Mouse (Mus musculus): ENCODE results near the gene Ucn3.
"Not testable (repeated sequence)": the region's sequence is repeated elsewhere in the genome, so short reads cannot be mapped to it uniquely, and the experiment has no call there.

The Ucn3 gene

GRCm38 (mm10) chr13:3945249-3945648 lies at the start of gene Ucn3:
Gene Ucn3 (minus strand): TSS chr13:3945349.
- no peak for DNase-seq

GRCm38 (mm10) chr13:3992081-3992480 lies 46.9 kb upstream of the Ucn3 start:
- no peak for DNase-seq

GRCm38 (mm10) chr13:3968849-3969248 lies 23.7 kb upstream of the Ucn3 start:
- DNase-seq = no peak

DNA sequence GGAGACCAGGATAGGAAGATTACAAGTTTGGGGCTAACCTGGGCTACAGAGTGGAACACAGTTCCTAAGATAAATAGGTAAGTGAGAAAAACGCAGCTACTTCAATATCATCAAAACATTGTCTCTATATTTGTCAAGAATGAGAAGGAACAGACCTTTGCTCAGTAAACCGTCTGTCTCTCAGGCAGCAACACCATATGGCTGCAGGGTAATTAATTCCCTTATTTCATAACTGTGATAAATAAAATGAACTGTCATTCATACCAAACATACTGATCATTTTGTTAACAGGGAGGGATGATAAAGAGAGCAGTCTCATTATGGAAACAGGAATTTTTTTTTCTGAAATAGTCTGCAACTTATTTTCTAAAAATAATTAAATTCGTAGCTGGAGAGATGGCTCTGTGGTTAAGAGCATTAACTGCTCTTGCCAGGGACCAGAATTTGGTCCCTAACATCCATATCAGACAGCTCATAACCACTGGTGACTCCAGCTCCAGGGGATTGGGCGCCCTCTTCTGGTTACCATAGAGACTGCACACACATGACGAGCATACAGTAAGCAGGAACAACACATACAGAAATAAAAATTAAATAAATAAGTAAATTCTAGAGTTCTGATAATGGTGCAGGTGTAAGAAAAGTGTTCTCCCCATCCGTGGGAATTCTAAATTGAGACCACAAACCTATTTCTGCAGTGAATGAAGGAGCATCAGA lies 6.2 kb upstream of the Ucn3 start:
- no peak for DNase-seq

- no peak for DNase-seq
Measured at GRCm38 (mm10) chr13:3949477-3949876, 4.3 kb upstream of the Ucn3 start.

- no peak for DNase-seq
Measured at GRCm38 (mm10) chr13:3947267-3947666, 2.1 kb upstream of the Ucn3 start.

DNA sequence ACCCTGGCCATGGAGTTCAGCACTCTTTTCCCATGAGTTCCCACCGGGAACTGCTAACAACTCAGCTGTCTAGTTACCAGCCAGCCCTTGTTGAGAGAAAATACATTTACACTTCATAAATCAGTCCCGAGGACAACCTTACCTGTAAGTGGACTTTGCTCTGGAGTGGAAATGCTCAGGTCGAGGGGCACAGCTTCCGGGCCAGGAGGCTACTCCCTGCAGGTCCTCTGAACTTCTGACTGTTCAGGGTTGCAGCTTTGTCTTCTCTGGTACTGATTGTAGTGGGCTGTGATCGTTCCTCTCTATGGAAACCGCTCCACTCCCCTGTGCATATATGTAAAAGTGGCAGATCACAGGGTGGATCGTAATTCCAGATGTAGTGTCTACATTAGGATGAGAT lies 450 bp downstream of the Ucn3 start:
- DNase-seq = no peak

DNA sequence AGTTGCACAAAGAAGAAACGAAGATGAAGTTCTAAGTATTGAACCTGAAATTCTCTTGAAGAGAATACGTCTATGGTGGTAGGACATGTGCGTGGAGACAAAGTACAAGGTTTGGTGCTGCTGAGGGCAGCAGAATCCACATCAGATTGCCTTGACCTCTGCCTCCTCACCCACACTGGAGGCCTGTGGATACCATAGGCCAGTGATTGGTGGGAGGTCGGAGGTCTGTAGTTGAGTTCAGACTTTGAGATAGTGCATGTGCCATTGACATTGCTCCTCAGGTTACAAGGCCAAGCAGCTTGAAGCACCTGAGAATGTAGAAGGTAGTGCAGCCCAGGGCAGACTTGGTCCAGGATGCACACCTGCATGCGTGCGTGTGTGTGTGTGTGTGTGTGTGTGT lies 19.1 kb downstream of the Ucn3 start:
- DNase-seq = no peak

DNA sequence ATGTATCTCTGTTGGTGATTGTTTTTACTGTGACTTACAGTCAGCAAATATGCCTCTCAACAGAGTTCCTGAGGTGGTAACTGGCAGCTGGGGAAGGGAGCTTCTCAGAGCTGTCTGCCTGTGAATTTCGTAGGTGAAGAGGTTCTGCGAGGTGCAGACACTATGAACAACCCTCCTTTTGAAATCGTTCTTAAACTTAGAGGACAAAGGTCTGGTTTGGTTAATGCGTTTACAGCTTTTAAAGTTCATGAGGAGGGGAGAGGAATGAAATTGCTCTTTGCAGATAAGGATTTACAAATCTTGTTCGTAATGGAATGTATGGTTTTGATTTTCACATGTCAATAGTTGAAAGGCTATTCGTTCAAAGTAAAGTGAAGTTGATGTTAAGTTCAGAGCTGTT lies 19.5 kb downstream of the Ucn3 start:
- no peak for DNase-seq

GRCm38 (mm10) chr13:3924483-3924882 lies 20.7 kb downstream of the Ucn3 start:
- DNase-seq = no peak

DNA sequence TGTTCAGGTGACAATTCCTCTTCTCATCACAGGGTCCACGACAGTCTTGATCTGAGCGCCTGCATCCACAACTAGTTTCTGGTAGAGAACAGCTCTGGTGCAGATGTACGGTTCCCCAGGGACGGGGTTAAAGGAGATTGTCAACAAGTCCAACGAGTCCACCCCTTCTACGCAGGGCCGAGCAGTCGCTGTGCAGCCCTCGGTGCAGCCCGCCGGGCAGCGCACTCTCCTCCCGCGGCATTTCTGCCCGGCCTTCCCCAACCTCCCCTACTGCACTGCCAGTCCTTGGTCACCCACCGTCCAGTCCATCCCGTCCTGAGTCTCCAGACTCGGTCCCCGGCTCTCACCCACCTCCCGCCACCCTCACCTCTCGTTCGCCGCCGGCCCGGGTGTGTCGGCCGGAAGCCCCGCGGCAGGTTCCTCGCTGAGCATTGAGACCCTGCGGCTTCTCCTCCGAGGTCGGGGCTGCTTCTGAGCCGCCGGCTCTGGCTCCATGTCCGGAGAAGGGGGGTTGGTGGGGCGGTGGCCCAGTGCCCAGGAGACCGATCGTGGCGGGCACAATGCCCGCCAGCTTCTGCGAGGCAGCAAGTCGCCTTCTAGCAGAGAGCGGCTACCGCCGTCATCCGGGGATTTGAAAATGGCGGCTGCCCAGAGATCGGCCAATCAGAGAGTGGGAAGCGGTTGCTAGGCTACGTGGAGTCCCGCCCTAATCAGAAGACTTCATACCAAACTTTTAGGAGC lies 27.4 kb downstream of the Ucn3 start, which contains the start of the genes Net1 and Tubal3:
Net1 (minus strand) TSS at position 650 of the 741 bp plus-strand sequence.
Tubal3 (plus strand) TSS at position 704 of the 741 bp plus-strand sequence.
- DNase-seq = peak; percentile 93

DNA sequence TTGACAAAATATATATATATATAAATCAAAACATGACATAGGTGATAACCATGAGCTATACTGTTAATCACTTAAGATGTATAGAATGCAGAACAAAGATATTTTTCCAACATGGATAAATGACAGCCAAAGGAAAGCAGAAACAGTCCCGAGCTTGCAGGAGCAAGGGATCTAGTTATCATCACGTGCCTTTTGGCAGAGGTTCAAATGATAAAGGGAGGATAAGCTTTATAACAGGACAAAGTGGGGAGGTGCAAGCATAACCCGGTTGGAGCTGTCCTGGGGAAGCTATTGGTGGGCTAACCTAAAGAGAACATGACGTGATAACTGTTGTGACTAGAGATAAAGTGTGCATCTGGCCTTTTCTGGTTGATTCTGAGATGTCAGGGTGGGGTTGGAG lies 31.6 kb downstream of the Ucn3 start:
- DNase-seq = no peak

GRCm38 (mm10) chr13:3910356-3910755 lies 34.8 kb downstream of the Ucn3 start:
- no peak for DNase-seq

DNA sequence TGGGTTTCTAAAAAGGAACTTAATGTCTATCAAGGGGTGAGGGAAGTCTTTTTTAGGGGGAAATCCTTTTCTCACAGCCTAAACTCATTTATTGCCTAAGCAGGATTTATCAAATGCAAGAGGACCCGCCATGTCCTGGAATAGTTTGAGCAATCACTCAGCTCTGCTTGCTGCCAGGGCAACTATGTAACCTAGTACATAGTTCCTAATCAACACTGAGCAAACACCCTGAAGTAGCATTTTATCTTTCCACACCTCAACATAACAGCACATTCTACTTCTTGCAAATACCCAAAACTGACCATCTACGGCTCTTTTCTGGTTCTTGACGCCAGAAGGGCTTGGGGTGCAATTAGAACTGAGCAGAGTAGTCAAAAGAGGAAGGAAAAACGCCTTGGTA lies 36.9 kb downstream of the Ucn3 start:
- DNase-seq = no peak

DNA sequence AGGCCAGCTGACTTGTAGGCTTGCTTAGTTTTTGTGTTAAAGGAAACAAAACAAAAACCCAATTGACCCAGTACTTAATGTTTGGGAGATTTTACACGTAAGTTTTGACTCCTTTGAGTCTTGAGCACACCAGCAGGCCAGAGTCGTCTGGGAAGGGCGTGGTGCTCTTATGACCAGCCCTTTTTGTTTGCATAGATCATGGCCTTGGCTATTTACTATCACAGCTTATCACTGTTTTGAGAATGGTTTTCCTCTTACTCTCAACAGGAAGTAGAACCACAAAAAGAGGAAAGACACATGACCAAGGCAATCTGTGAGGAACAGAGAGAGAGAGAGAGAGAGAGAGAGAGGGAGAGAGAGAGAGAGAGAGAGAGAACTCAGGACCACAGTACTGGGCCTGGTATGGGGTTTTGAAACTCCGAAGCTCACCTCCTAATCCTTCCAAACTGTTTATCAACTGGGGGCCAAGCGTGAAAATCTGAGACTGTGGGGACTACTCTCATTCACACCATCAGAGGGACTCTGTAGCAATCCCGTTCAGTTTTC lies 37.9 kb downstream of the Ucn3 start:
- DNase-seq = no peak

DNA sequence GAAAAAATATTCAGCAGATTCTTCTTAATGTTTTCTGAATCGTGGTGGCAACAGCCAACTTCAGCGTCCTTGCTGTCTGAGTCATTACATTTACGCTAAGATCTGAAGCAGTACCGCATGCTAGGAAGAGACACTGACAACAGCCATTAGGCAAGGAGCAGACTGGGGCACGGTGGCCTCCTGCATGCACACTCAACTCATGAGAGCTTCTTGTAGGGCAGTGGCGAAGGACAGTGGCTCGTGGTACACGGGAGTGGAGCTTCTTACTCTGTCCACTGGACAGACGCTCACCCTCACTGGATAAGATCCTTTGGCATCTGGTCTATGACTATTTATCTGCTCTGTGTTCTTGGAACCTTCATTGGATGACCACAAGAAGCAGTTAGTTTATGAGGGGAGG lies 45.8 kb downstream of the Ucn3 start:
- DNase-seq = no peak

DNA sequence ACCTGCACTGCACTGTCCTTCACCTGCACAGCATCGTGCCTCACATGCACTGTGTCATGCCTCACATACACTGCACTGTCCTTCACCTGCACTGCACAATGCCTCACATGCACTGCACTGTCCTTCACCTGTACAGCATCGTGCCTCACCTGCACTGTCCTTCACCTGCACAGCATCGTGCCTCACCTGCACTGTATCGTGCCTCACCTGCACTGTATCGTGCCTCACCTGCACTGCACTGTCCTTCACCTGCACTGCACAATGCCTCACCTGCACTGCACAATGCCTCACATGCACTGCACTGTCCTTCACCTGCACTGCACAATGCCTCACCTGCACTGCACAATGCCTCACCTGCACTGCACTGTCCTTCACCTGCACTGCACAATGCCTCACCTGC lies 46.9 kb downstream of the Ucn3 start:
- DNase-seq = not testable (repeated sequence)

DNA sequence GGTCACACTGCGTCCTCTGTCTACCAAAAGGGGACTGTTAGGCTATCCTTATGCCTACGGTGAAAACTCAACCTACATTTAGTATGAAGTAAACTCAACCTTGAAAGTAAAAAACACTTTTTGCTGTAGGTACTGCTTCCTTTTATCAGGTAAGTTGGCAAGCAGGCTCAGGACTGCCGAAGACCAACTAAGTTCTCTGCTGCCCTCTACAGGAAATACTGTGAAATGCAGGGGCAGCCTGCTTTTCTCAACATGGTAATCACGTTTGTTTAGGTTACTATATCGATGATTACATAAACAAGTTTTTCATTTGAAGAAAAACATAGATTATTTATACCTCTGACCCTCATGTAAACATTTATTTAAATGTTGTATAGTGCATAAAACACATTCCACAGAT lies 48.2 kb downstream of the Ucn3 start:
- DNase-seq = peak; percentile 77

GRCm38 (mm10) chr13:3896032-3896431 lies 49.1 kb downstream of the Ucn3 start:
- DNase-seq = no peak

GRCm38 (mm10) chr13:3895397-3895980 lies 49.7 kb downstream of the Ucn3 start:
- DNase-seq = no peak

- no peak for DNase-seq
Measured at GRCm38 (mm10) chr13:3894549-3894948, 50.6 kb downstream of the Ucn3 start.

- peak; percentile 95 for DNase-seq
Measured at GRCm38 (mm10) chr13:3893126-3893734, 51.9 kb downstream of the Ucn3 start.

GRCm38 (mm10) chr13:3892601-3893000 lies 52.5 kb downstream of the Ucn3 start:
- no peak for DNase-seq

Measured in lung, postnatal 10 days (tissue).